Mouse (Mus musculus): Measurements from ENCODE around the gene St5.

Gene St5

GRCm38 (mm10) chr7:109703190-109704015, at the start of gene St5, which contains the start of gene Akip1:
TSS of gene St5 (minus strand) at chr7:109703605.
TSS of gene Akip1 (plus strand) at chr7:109703690.
- DNase-seq (ENCODE audit: low spot score), result peak; percentile 98

GRCm38 (mm10) chr7:109752008-109752925, 48.9 kb upstream of the St5 start, which contains the start of gene Tmem9b:
TSS of gene Tmem9b (minus strand) at chr7:109752875.
- peak; percentile 81 for DNase-seq (ENCODE audit: low spot score)

GRCm38 (mm10) chr7:109751427-109752007, 48.1 kb upstream of the St5 start:
- DNase-seq (ENCODE audit: low spot score), result no peak

GRCm38 (mm10) chr7:109747747-109748146, 44.3 kb upstream of the St5 start:
- no peak for DNase-seq (ENCODE audit: low spot score)

DNA sequence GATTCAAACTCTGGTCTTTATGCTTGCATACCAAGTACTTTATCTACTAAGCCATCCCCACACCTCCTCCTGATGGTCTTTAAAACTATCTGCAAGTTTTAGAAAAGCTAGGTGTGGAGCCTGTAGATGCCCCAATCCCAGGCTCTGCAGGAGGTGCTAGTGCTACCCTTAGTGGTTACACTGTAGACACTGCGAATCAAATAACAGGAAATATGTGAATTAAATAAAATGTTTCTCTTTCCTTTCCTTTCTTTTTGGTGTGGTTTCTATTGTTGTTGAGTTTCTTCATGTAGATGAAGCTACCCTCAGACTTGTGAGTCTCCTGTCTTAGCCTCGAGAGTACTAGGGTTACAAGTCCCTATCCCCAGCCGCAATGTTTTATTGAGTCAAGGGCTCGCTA, 38.3 kb upstream of the St5 start:
- no peak for DNase-seq (ENCODE audit: low spot score)

DNA sequence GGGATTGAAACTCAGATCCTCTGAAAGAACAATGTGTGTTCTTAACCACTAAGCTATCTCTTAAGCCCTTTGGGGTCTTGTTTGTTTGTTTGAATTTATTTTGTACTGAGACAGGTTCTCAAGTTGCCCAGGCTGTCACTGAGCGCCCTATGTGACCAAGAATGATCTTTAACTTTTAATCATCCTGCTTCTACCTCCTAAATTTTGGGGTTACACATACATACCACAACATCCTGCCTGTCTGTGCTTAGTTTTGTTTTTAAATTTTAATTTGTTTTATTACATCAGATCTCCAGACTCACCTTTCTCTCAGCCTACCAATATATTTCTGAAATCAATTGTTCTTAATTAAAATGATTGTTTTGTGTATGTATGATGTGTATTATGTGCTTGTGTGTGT, 37.7 kb upstream of the St5 start:
- no peak for DNase-seq (ENCODE audit: low spot score)

- no peak for DNase-seq (ENCODE audit: low spot score)
Measured at GRCm38 (mm10) chr7:109739822-109740370, 36.5 kb upstream of the St5 start.

GRCm38 (mm10) chr7:109734806-109735205, 31.4 kb upstream of the St5 start:
- DNase-seq (ENCODE audit: low spot score), result no peak

GRCm38 (mm10) chr7:109731626-109732025, 28.2 kb upstream of the St5 start, which contains the start of gene Ascl3:
TSS of gene Ascl3 (minus strand) at chr7:109731726.
- no peak for DNase-seq (ENCODE audit: low spot score)

DNA sequence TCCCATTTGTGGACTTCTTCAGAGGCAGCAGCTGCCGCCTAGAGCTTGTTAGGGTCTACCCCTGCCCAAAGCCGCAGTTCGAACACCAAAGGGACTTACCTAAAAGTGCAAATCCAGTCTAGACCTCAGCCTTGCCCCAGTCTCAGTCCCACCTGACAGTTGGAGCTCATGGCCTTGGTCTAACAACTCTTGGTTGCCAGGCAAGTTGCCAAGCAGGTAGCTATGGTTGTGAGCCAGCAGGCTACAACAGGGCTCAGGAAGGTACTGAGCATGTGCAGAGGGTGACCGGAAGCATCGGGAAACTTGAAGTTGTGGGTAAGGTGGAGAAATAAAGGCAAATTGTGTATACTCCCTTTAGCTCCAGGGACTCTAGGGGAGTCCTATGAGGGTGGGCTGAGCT, 20.3 kb upstream of the St5 start, which contains the start of gene BC051019:
BC051019 (minus strand) TSS at position 154 of the 400 bp plus-strand sequence.
- DNase-seq (ENCODE audit: low spot score), result no peak

- no peak for DNase-seq (ENCODE audit: low spot score)
Measured at GRCm38 (mm10) chr7:109723114-109723513, 19.7 kb upstream of the St5 start.

GRCm38 (mm10) chr7:109722618-109723017, 19.2 kb upstream of the St5 start:
- DNase-seq (ENCODE audit: low spot score), result no peak

DNA sequence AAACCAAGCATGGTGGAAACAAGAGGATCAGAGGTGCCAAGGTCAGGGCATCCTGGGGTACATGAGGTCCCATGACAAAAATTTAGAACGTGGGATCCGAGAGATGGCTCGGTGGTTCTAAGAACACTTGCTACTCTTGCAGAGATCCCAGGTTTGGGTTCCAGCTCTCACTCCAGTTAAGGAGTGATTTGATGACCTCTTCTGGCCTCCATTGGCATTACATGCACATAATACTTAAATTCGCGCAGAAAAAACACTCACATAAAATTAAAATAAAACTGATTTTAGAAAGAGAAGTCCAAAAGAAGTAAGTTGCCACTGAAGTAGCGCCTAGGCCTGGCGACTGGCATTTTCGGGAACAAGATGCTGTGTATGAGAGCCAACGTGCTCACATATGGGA, 15.9 kb upstream of the St5 start:
- peak; percentile 41 for DNase-seq (ENCODE audit: low spot score)

GRCm38 (mm10) chr7:109713434-109713982, 10.1 kb upstream of the St5 start:
- no peak for DNase-seq (ENCODE audit: low spot score)

DNA sequence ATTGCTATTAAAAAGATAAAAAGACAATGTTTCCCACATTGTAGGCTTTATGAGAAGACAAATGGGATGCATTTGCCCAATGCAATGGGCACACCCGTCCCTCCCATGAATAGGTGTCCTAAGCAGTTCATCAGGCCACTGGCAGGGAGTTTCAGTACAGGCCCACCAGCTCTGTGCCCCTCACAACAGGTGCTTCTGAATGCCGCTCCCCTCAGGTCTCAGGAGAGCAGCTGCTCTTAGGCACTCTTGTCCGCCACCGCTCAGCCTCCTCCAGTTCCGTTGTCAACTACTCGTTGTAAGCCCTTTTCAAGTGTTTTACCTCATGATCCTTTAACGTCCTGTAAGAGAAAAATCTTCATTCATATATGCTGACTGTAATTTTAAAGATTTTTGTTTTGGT, 8.8 kb upstream of the St5 start:
- no peak for DNase-seq (ENCODE audit: low spot score)

DNA sequence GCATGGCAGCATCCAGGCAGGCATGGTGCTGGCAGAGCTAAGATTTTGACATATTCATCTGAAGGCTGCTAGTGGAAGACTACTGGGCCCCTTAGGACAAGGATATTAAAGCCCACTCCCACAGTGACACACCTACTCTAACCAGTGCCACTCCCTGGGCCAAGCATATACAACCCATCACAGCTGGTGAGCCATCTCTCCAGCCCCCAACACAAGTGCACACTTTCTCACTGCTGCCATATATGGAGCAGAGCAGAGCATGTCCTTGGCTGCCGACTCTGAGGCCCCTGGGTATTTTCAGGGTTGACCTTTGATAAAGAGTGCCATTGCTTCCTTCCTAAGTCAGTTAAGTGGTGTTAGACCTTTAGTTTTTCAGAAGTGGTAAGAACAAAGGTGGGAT, 6.7 kb upstream of the St5 start:
- no peak for DNase-seq (ENCODE audit: low spot score)

- DNase-seq (ENCODE audit: low spot score), result peak; percentile 58
Measured at GRCm38 (mm10) chr7:109708961-109709382, 5.6 kb upstream of the St5 start.

DNA sequence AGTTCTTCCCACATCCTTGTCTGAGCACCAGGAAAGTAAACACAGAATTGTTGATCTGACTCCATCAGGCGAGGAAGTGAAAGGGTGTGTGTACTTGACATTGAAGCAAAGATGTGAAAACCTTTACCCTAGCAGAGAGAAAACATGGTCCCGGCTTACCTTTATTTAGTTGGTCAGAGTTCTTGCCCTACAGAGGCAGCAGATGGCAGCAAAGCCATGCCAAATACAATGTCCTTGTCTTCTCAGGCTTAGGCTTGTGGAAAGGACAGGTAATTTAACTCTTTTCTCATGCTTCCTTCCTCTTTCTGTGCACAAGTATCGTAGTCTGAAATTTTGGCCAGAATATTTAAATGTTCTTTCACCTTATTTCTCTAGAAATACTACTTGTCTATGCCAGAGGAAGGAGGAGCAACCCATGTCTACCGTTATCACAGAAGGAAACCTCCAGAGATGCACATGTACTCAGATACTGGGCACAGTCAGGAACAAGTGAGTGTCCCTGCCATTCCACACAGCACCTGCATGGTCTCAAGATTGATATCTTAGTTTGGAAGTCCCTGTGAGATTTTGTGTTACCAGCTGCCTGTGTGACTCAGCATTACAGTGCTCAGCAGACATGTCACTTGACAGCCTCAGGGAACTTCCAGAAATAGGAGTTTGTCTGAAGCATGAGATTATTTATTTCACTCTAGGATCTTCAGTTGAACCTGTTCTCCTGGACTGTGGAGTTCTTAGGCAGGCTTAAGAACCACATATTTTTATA, 3.8 kb upstream of the St5 start:
- peak; percentile 57 for DNase-seq (ENCODE audit: low spot score)

DNA sequence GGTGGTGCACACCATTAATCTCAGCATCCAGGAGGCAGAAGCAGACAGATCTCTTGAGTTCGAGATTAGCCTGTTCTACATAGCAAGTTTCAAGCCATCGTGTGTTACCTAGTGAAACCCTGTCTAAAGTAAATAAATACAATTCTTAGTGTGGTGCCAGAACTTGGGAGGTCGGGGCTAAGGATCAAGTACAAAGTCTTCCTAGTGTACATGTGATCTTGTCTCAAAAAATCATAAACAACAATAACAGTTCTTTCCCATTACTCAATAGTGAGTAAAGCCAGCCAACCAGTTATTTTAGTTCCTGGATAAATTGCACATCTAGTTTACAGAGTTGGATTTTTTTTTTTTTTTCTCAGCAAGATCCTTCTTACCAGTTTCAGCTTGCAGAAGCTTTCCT, 1.1 kb upstream of the St5 start:
- no peak for DNase-seq (ENCODE audit: low spot score)

DNA sequence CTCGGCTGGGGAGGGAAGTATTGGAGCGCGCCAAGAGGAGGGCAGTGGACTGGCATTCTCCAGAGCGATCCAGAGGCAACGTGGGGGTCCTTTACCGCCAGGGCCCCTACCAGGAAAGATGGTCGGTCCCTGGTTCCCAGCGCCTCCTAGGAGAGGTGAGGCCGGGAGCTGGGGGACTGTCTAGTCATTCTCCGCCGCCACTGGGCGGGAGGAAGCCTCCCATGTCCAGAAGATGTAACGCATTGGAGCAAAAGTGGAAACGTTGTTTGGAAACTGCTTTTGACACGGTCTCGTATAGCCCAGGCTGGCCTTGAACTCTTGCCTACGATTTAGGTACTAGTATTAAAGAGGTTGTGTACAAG, 592 bp upstream of the St5 start:
- no peak for DNase-seq (ENCODE audit: low spot score)

- DNase-seq (ENCODE audit: low spot score), result no peak
Measured at GRCm38 (mm10) chr7:109702721-109703120, 684 bp downstream of the St5 start.
